Mouse (Mus musculus): Measurements from ENCODE around the gene Alox5ap. TPM values are rescaled to one million over a fixed set of nuclear protein-coding genes. Genes with fewer than 3 reads are reported as not detected.

Alox5ap gene
- polyA plus RNA-seq, 1 experiment: 31.2 TPM

GRCm38 (mm10) chr5:149237221-149237950 lies 27.2 kb upstream of the Alox5ap start:
- TF ChIP-seq FLI1 (IDR thresholded peaks at IDR 0.05; ENCODE audit: low read length): no peak
- TF ChIP-seq GATA1 (IDR thresholded peaks at IDR 0.05; ENCODE audit: borderline replicate concordance, low read length): no peak
- Histone ChIP-seq H3K4me1 (peaks cover 34% of the 10 kb centered on the region), H3K27me3 (replicated peaks) (no peaks in the 10 kb centered on the region), H3K9me3 (peaks cover 44% of the 10 kb centered on the region), H3K4me3 (replicated peaks) (no peak overlapping the region), H3K36me3 (replicated peaks; ENCODE audit: low read length) (peaks cover 48% of the 10 kb centered on the region)

GRCm38 (mm10) chr5:149242467-149242866 lies 22.1 kb upstream of the Alox5ap start:
- H3K36me3 ChIP-seq (replicated peaks; ENCODE audit: low read length): peaks cover 36% of the 10 kb centered on the region
- H3K9me3 ChIP-seq: peaks cover 33% of the 10 kb centered on the region
- peaks cover 52% of the 10 kb centered on the region for H3K4me1 ChIP-seq
- TF ChIP-seq GATA1 (IDR thresholded peaks at IDR 0.05; ENCODE audit: borderline replicate concordance, low read length): no peak
- TF ChIP-seq FLI1 (IDR thresholded peaks at IDR 0.05; ENCODE audit: low read length): no peak
- no peaks in the 10 kb centered on the region for H3K27me3 ChIP-seq (replicated peaks)
- H3K4me3 ChIP-seq (replicated peaks): no peak overlapping the region

GRCm38 (mm10) chr5:149243053-149243452 lies 21.5 kb upstream of the Alox5ap start:
- H3K4me3 ChIP-seq (replicated peaks): no peak overlapping the region
- peaks cover 31% of the 10 kb centered on the region for H3K36me3 ChIP-seq (replicated peaks; ENCODE audit: low read length)
- no peak for TF ChIP-seq FLI1 (IDR thresholded peaks at IDR 0.05; ENCODE audit: low read length)
- TF ChIP-seq GATA1 (IDR thresholded peaks at IDR 0.05; ENCODE audit: borderline replicate concordance, low read length): no peak
- H3K9me3 ChIP-seq: peaks cover 29% of the 10 kb centered on the region
- peaks cover 58% of the 10 kb centered on the region for H3K4me1 ChIP-seq
- no peaks in the 10 kb centered on the region for H3K27me3 ChIP-seq (replicated peaks)

GRCm38 (mm10) chr5:149245391-149245964 lies 19.1 kb upstream of the Alox5ap start:
- Histone ChIP-seq H3K36me3 (replicated peaks; ENCODE audit: low read length) (peaks cover 38% of the 10 kb centered on the region), H3K4me1 (peaks cover 80% of the 10 kb centered on the region), H3K4me3 (replicated peaks) (peak overlapping the region; percentile 93), H3K27me3 (replicated peaks) (no peaks in the 10 kb centered on the region), H3K9me3 (peaks cover 26% of the 10 kb centered on the region)
- TF ChIP-seq FLI1 (IDR thresholded peaks at IDR 0.05; ENCODE audit: low read length) (no peak), GATA1 (IDR thresholded peaks at IDR 0.05; ENCODE audit: borderline replicate concordance, low read length) (no peak; the same call in 2 of the 3 replicates)

- Histone ChIP-seq H3K9me3 (peaks cover 23% of the 10 kb centered on the region), H3K36me3 (replicated peaks; ENCODE audit: low read length) (peaks cover 36% of the 10 kb centered on the region), H3K27me3 (replicated peaks) (no peaks in the 10 kb centered on the region), H3K4me1 (peaks cover 77% of the 10 kb centered on the region), H3K4me3 (replicated peaks) (peak overlapping the region; percentile 93)
- TF ChIP-seq FLI1 (IDR thresholded peaks at IDR 0.05; ENCODE audit: low read length) (peak; percentile 77), GATA1 (IDR thresholded peaks at IDR 0.05; ENCODE audit: borderline replicate concordance, low read length) (peak; percentile 99)
These were observed 18.5 kb upstream of the Alox5ap start for GRCm38 (mm10) chr5:149245965-149246470.

- peaks cover 79% of the 10 kb centered on the region for H3K4me1 ChIP-seq
- H3K27me3 ChIP-seq (replicated peaks): no peaks in the 10 kb centered on the region
- peak overlapping the region; percentile 93 for H3K4me3 ChIP-seq (replicated peaks)
- peaks cover 10% of the 10 kb centered on the region for H3K9me3 ChIP-seq
- H3K36me3 ChIP-seq (replicated peaks; ENCODE audit: low read length): peaks cover 28% of the 10 kb centered on the region
- TF ChIP-seq FLI1 (IDR thresholded peaks at IDR 0.05; ENCODE audit: low read length) (no peak), GATA1 (IDR thresholded peaks at IDR 0.05; ENCODE audit: borderline replicate concordance, low read length) (no peak)
These were observed 17.3 kb upstream of the Alox5ap start for GRCm38 (mm10) chr5:149247047-149247904.

- Histone ChIP-seq H3K27me3 (replicated peaks) (no peaks in the 10 kb centered on the region), H3K9me3 (no peaks in the 10 kb centered on the region), H3K36me3 (replicated peaks; ENCODE audit: low read length) (peaks cover 18% of the 10 kb centered on the region), H3K4me1 (peaks cover 67% of the 10 kb centered on the region), H3K4me3 (replicated peaks) (no peak overlapping the region)
- TF ChIP-seq FLI1 (IDR thresholded peaks at IDR 0.05; ENCODE audit: low read length) (no peak), GATA1 (IDR thresholded peaks at IDR 0.05; ENCODE audit: borderline replicate concordance, low read length) (no peak)
These were observed 12.3 kb upstream of the Alox5ap start for GRCm38 (mm10) chr5:149252303-149252702.

GRCm38 (mm10) chr5:149253491-149253890 lies 11.1 kb upstream of the Alox5ap start:
- no peaks in the 10 kb centered on the region for H3K9me3 ChIP-seq
- H3K36me3 ChIP-seq (replicated peaks; ENCODE audit: low read length): peaks cover 15% of the 10 kb centered on the region
- TF ChIP-seq GATA1 (IDR thresholded peaks at IDR 0.05; ENCODE audit: borderline replicate concordance, low read length) (no peak), FLI1 (IDR thresholded peaks at IDR 0.05; ENCODE audit: low read length) (no peak)
- no peaks in the 10 kb centered on the region for H3K27me3 ChIP-seq (replicated peaks)
- H3K4me3 ChIP-seq (replicated peaks): no peak overlapping the region
- peaks cover 63% of the 10 kb centered on the region for H3K4me1 ChIP-seq

- peaks cover 8% of the 10 kb centered on the region for H3K36me3 ChIP-seq (replicated peaks; ENCODE audit: low read length)
- H3K4me3 ChIP-seq (replicated peaks): no peak overlapping the region
- no peaks in the 10 kb centered on the region for H3K9me3 ChIP-seq
- TF ChIP-seq GATA1 (IDR thresholded peaks at IDR 0.05; ENCODE audit: borderline replicate concordance, low read length): no peak
- TF ChIP-seq FLI1 (IDR thresholded peaks at IDR 0.05; ENCODE audit: low read length): no peak
- H3K4me1 ChIP-seq: peaks cover 47% of the 10 kb centered on the region
- no peaks in the 10 kb centered on the region for H3K27me3 ChIP-seq (replicated peaks)
These were observed 9.0 kb upstream of the Alox5ap start for GRCm38 (mm10) chr5:149255522-149255921.

Measured in megakaryocyte, embryonic 14.5 days (primary cell).